ENCODE assay signal across 7 mouse cellular contexts in genomic region chr1:180849701-180850301, GRCm38 (mm10). TPM values are rescaled to one million over a fixed set of nuclear protein-coding genes. Genes with fewer than 3 reads are reported as not detected.
A peak's percentile ranks its signal among the peaks of the same experiment; 100 is the strongest.
DNase-seq lines count a peak whose midpoint lies in the region; ATAC-seq and TF ChIP-seq lines count a peak whose summit lies in the region.

No protein-coding gene starts in this region.

- DNase-seq in lung, postnatal 25 days (ENCODE audit: low spot score), result no peak
- peak; percentile 62 for DNase-seq in brain, embryonic 14.5 days (ENCODE audit: low read depth)
- peak; percentile 45 for DNase-seq in retina, embryonic 14.5 days (ENCODE audit: low spot score)
- DNase-seq in ovary, postnatal 36 days (ENCODE audit: low spot score), result no peak

- no peak for TF ChIP-seq POLR2A in brain, embryonic 14.5 days (IDR thresholded peaks at IDR 0.05; ENCODE audit: borderline replicate concordance, extremely low read depth, insufficient read depth, insufficient read length, poor library complexity, severe bottlenecking)

- peaks cover 41% of the 10 kb centered on the region for H3K4me1 ChIP-seq in lung, embryonic 15.5 days
- peaks cover 31% of the 10 kb centered on the region for H3K4me1 ChIP-seq in heart, embryonic 12.5 days (replicated peaks)
- peaks cover 41% of the 10 kb centered on the region for H3K4me1 ChIP-seq in limb, embryonic 13.5 days

- H3K27ac ChIP-seq in lung, embryonic 15.5 days, result peak overlapping the region; percentile 99
- peak overlapping the region; percentile 99 for H3K27ac ChIP-seq in heart, embryonic 12.5 days (ENCODE audit: poor library complexity, severe bottlenecking)
- H3K27ac ChIP-seq in limb, embryonic 13.5 days, result peak overlapping the region; percentile 99

- peak overlapping the region; percentile 59 for H3K9ac ChIP-seq in lung, embryonic 15.5 days
- H3K9ac ChIP-seq in heart, embryonic 12.5 days, result peak overlapping the region; percentile 74
- peak overlapping the region; percentile 74 for H3K9ac ChIP-seq in limb, embryonic 13.5 days

- peak overlapping the region; percentile 82 for H3K4me3 ChIP-seq in lung, embryonic 15.5 days
- H3K4me3 ChIP-seq in heart, embryonic 12.5 days, result peak overlapping the region; percentile 84
- H3K4me3 ChIP-seq in limb, embryonic 13.5 days, result peak overlapping the region; percentile 83

- WGBS in lung, embryonic 15.5 days, result 30% methylated on average over 11 of the region's 11 CpGs
- WGBS in heart, embryonic 12.5 days, result 37% methylated on average over 11 of the region's 11 CpGs
- whole genome bisulfite sequencing in limb, embryonic 13.5 days, result 20% methylated on average over 11 of the region's 11 CpGs

- peak overlapping the region; percentile 73 for H3K4me2 ChIP-seq in lung, embryonic 15.5 days
- H3K4me2 ChIP-seq in heart, embryonic 12.5 days, result peak overlapping the region; percentile 70
- H3K4me2 ChIP-seq in limb, embryonic 13.5 days (replicated peaks), result peak overlapping the region; percentile 76

- H3K27me3 ChIP-seq in lung, embryonic 15.5 days, result no peaks in the 10 kb centered on the region
- H3K27me3 ChIP-seq in heart, embryonic 12.5 days (replicated peaks), result no peaks in the 10 kb centered on the region
- no peaks in the 10 kb centered on the region for H3K27me3 ChIP-seq in limb, embryonic 13.5 days

- ATAC-seq in lung, embryonic 15.5 days (ENCODE audit: borderline replicate concordance, extremely low read depth, low FRiP score, low TSS enrichment), result no peak
- no peak for ATAC-seq in heart, embryonic 12.5 days (ENCODE audit: insufficient number of reproducible peaks, low FRiP score)
- ATAC-seq in limb, embryonic 13.5 days (ENCODE audit: low FRiP score, low read depth), result no peak

- H3K9me3 ChIP-seq in lung, embryonic 15.5 days, result no peaks in the 10 kb centered on the region
- H3K9me3 ChIP-seq in heart, embryonic 12.5 days (replicated peaks), result no peaks in the 10 kb centered on the region
- no peaks in the 10 kb centered on the region for H3K9me3 ChIP-seq in limb, embryonic 13.5 days

- no peak for TF ChIP-seq CTCF in brain, embryonic 14.5 days (IDR thresholded peaks at IDR 0.05; ENCODE audit: borderline replicate concordance, extremely low read depth, insufficient read depth, insufficient read length)

- no peaks in the 10 kb centered on the region for H3K36me3 ChIP-seq in lung, embryonic 15.5 days
- no peaks in the 10 kb centered on the region for H3K36me3 ChIP-seq in heart, embryonic 12.5 days
- H3K36me3 ChIP-seq in limb, embryonic 13.5 days, result peaks cover 1% of the 10 kb centered on the region

RNA-seq across cellular contexts. Expression of gene Sde2, which starts 1.1 kb away (rescaled TPM):
- 33.7 and 36.6 TPM in 2 replicates for polyA plus RNA-seq in lung, embryonic 15.5 days (2015; fragmentation: Nextera tagmentation; extraction: Ambion mirVana)
- 22.0 and 25.5 TPM in 2 replicates for polyA plus RNA-seq in brain, embryonic 14.5 days (2012; rRNA removed)
- 30.7 and 32.3 TPM in 2 replicates for polyA plus RNA-seq in heart, embryonic 12.5 days (2016; fragmentation: Nextera tagmentation; extraction: Ambion mirVana)
- 39.3 and 40.7 TPM in 2 replicates for polyA plus RNA-seq in limb, embryonic 13.5 days (2015; fragmentation: Nextera tagmentation; extraction: Ambion mirVana)

RNA-seq across cellular contexts. Expression of gene H3f3a, which starts 36.1 kb away (rescaled TPM):
- 2,468 and 2,584 TPM in 2 replicates for polyA plus RNA-seq in lung, embryonic 15.5 days (2015; fragmentation: Nextera tagmentation; extraction: Ambion mirVana)
- 2,000 and 2,211 TPM in 2 replicates for polyA plus RNA-seq in brain, embryonic 14.5 days (2012; rRNA removed)
- 1,616 and 1,670 TPM in 2 replicates for polyA plus RNA-seq in heart, embryonic 12.5 days (2016; fragmentation: Nextera tagmentation; extraction: Ambion mirVana)
- polyA plus RNA-seq in limb, embryonic 13.5 days (2015; fragmentation: Nextera tagmentation; extraction: Ambion mirVana), result 3,132 and 3,199 TPM in 2 replicates

RNA-seq across cellular contexts. Expression of gene Lefty2, which starts 43.1 kb away (rescaled TPM):
- polyA plus RNA-seq in lung, embryonic 15.5 days (2015; fragmentation: Nextera tagmentation; extraction: Ambion mirVana), result 0.17 TPM in 1 of 2 replicates, not detected in the other
- 1.4 and 2.0 TPM in 2 replicates for polyA plus RNA-seq in brain, embryonic 14.5 days (2012; rRNA removed)
- polyA plus RNA-seq in heart, embryonic 12.5 days (2016; fragmentation: Nextera tagmentation; extraction: Ambion mirVana), result 0.15 TPM in 2 replicates
- 0.27 TPM in 2 replicates for polyA plus RNA-seq in limb, embryonic 13.5 days (2015; fragmentation: Nextera tagmentation; extraction: Ambion mirVana)

RNA-seq across cellular contexts. Expression of gene Pycr2, which starts 54.3 kb away (rescaled TPM):
- polyA plus RNA-seq in lung, embryonic 15.5 days (2015; fragmentation: Nextera tagmentation; extraction: Ambion mirVana), result 89.9 and 90.0 TPM in 2 replicates
- polyA plus RNA-seq in brain, embryonic 14.5 days (2012; rRNA removed), result 45.7 and 65.9 TPM in 2 replicates
- 52.2 and 58.2 TPM in 2 replicates for polyA plus RNA-seq in heart, embryonic 12.5 days (2016; fragmentation: Nextera tagmentation; extraction: Ambion mirVana)
- 112 and 113 TPM in 2 replicates for polyA plus RNA-seq in limb, embryonic 13.5 days (2015; fragmentation: Nextera tagmentation; extraction: Ambion mirVana)

Comparison
In these comparisons a context has a peak if more than half of its experiments do, and no peak if none do; other contexts are left out.
1. DNase-seq: peak in brain, embryonic 14.5 days (single experiment) and retina, embryonic 14.5 days (single experiment); none in lung, postnatal 25 days (single experiment) and ovary, postnatal 36 days (single experiment).
2. Peak in every context shown above with its lines, with median percentiles within 50 percentile points of each other: H3K27ac ChIP-seq, H3K4me2 ChIP-seq, H3K4me3 ChIP-seq and H3K9ac ChIP-seq.